Mouse (Mus musculus): ENCODE results near the gene Rftn1.

- no peak for TF ChIP-seq CTCF (IDR thresholded peaks at IDR 0.05)
- TF ChIP-seq POLR2A (IDR thresholded peaks at IDR 0.05; ENCODE audit: insufficient read depth, low read depth, low read length), result no peak
- TF ChIP-seq EP300 (IDR thresholded peaks at IDR 0.05; ENCODE audit: insufficient read depth, low read depth, low read length), result no peak
These were observed 4.9 kb upstream of the Rftn1 start for GRCm38 (mm10) chr17:50195399-50195798.
